Mouse (Mus musculus) lung, embryonic 14.5 days (tissue): ENCODE measurements around the gene Necab3. TPM values are rescaled to one million over a fixed set of nuclear protein-coding genes. Genes with fewer than 3 reads are reported as not detected.
A peak's percentile ranks its signal among the peaks of the same experiment; 100 is the strongest.

ENCODE experiments used
- ATAC-seq: fragments of 200-750 bp; cut with Nextera tagmentation; 2 replicates; pipeline ENCODE4 v1.8.0; 2017; ENCODE audit warnings: mild to moderate bottlenecking, moderate TSS enrichment, moderate library complexity; ENCODE audit not compliant: insufficient read depth
- DNase-seq: peaks from one replicate; pipeline ENCODE4 v3.0.0-alpha.2; 2015
- H3K27ac ChIP-seq: fragments of 300-500 bp; sonication (generic); 2 replicates; pipeline ENCODE4 v1.5.1; 2014; ENCODE audit warnings: low read depth, mild to moderate bottlenecking, moderate library complexity
- H3K27me3 ChIP-seq: fragments of 300-500 bp; sonication (generic); 2 replicates; pipeline ENCODE4 v1.6.1; 2014; ENCODE audit warnings: low read length, control low read depth; ENCODE audit not compliant: insufficient read depth
- H3K36me3 ChIP-seq: fragments of 300-500 bp; sonication (generic); 2 replicates; pipeline ENCODE4 v1.6.1; 2014; ENCODE audit warnings: control low read depth; ENCODE audit not compliant: insufficient read depth
- H3K4me1 ChIP-seq: fragments of 300-500 bp; sonication (generic); 2 replicates; pipeline ENCODE4 v1.6.1; 2014; ENCODE audit warnings: antibody characterized with exemption, control low read depth; ENCODE audit not compliant: insufficient read depth
- H3K4me2 ChIP-seq: fragments of 300-500 bp; sonication (generic); 2 replicates; pipeline ENCODE4 v1.6.1; 2014; ENCODE audit warnings: mild to moderate bottlenecking
- H3K4me3 ChIP-seq: fragments of 300-500 bp; sonication (generic); 2 replicates; pipeline ENCODE4 v1.5.1; 2014; ENCODE audit warnings: low read depth, low read length
- H3K9ac ChIP-seq: fragments of 300-500 bp; sonication (generic); 2 replicates; pipeline ENCODE4 v1.6.1; 2014
- H3K9me3 ChIP-seq: fragments of 300-500 bp; sonication (generic); 2 replicates; pipeline ENCODE4 v1.6.1; 2016; ENCODE audit warnings: low read depth, low read length, control low read depth
- CTCF ChIP-seq: IDR thresholded peaks from 2 replicates; pipeline ENCODE4 v1.5.1; 2016; ENCODE audit warnings: antibody characterized with exemption, low read depth
- WGBS: fragments of 180-500 bp; shearing (Covaris S2); extraction: QIAGEN DNeasy Blood & Tissue Kit; methylation state at CpG from one replicate; pipeline ENCODE4 v1.1.7; 2014; 5-methylcytosine and 5-hydroxymethylcytosine counted together
- polyA plus RNA-seq: library from polyadenylated mRNA; unstranded; fragments of >200 nt; fragmentation: Nextera tagmentation; extraction: Ambion mirVana; gene quantifications from 2 replicates; pipeline ENCODE4 v1.2.1, GENCODE M21; 2014

The Necab3 gene
- polyA plus RNA-seq, 1 experiment from 2014 or later: 2.6 TPM

DNA sequence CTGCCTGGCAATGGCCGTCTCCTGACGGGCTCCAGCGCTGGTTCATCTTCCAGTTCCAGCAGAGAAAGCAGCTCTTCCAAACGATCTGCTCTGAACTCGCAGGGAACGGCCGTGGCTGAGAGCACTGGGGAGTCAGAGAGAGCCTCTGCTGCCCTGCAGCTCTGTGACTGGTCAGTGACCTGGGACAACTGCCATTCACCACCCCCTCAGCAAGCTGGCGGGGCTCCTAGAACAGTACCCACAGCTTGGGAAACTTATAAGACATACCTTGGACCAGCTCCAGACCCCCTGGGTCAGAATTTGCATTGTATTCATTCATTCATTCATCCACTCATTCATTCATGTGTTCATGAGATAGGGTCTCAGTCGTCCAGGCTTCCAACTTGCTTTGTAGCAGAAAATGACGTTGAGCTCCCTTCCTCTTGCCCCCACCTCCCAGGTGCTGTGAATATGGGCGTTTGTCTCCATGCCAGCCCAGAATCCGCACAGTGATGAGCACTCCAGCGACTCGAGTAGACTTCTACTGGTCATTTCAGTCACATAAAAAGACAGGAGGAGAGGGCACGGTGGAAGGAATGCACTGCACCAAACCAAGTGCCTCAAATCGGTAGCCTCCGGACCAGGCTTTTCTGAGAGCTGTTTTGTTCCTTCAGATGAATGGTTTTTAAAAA lies 26.4 kb upstream of the Necab3 start:
- 62% methylated on average over 17 of the region's 17 CpGs for WGBS
- H3K36me3 ChIP-seq: 0 out of 2 replicates have a peak, but pooled peaks cover 6% of the 10 kb centered on the region
- no peak overlapping the region for H3K27ac ChIP-seq
- H3K9me3 ChIP-seq: no peaks in the 10 kb centered on the region
- ATAC-seq (no peak), DNase-seq (no peak)
- TF ChIP-seq CTCF: no peak
- peaks cover 5% of the 10 kb centered on the region; the same call in 1 of the 2 replicates for H3K4me1 ChIP-seq
- no peak overlapping the region for H3K4me3 ChIP-seq
- H3K4me2 ChIP-seq: no peak overlapping the region
- no peak overlapping the region for H3K9ac ChIP-seq
- no peaks in the 10 kb centered on the region for H3K27me3 ChIP-seq

- H3K4me1 ChIP-seq: peaks cover 5% of the 10 kb centered on the region; the same call in 1 of the 2 replicates
- no peak overlapping the region for H3K9ac ChIP-seq
- no peak overlapping the region for H3K4me2 ChIP-seq
- no peak overlapping the region for H3K27ac ChIP-seq
- no peak overlapping the region for H3K4me3 ChIP-seq
- 0 out of 2 replicates have a peak, but pooled peaks cover 6% of the 10 kb centered on the region for H3K36me3 ChIP-seq
- no peaks in the 10 kb centered on the region for H3K27me3 ChIP-seq
- WGBS: 48% methylated on average over 15 of the region's 15 CpGs
- DNase-seq: peak; percentile 59
- H3K9me3 ChIP-seq: no peaks in the 10 kb centered on the region
- no peak for TF ChIP-seq CTCF
- peak; percentile 78; the same call in 1 of the 2 replicates for ATAC-seq
Observed at GRCm38 (mm10) chr2:154583906-154584872, 25.5 kb upstream of the Necab3 start.

- peaks cover 5% of the 10 kb centered on the region; the same call in 1 of the 2 replicates for H3K4me1 ChIP-seq
- DNase-seq (no peak), ATAC-seq (no peak)
- no peaks in the 10 kb centered on the region for H3K27me3 ChIP-seq
- no peak overlapping the region for H3K27ac ChIP-seq
- no peak overlapping the region for H3K9ac ChIP-seq
- no peak overlapping the region for H3K4me2 ChIP-seq
- TF ChIP-seq CTCF: peak; percentile 37
- no peaks in the 10 kb centered on the region for H3K9me3 ChIP-seq
- H3K4me3 ChIP-seq: no peak overlapping the region
- no peaks in the 10 kb centered on the region for H3K36me3 ChIP-seq
- 91% methylated on average over 1 of the region's 1 CpGs for WGBS
Observed at GRCm38 (mm10) chr2:154581421-154581820, 22.7 kb upstream of the Necab3 start.

DNA sequence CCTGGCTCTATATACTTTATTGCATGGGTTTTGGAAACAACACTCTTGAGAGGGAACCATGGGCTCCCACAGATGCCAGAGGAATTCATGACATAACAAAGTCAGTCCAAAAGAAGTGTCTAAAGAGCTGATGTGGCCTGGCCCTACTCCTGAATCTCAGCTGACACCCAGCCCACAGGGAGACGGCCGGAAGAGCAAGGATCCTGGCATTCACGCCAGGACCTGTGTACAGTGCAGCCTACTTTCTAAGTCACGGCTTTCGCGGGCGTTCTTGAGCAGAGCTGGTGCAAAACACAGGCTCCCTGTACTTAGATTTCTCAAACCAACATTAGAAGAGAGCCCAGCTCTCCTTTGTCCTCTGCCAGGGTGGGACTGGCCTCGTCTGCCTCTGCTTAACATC lies 21.9 kb upstream of the Necab3 start:
- Histone ChIP-seq H3K36me3 (no peaks in the 10 kb centered on the region), H3K27ac (no peak overlapping the region), H3K9me3 (no peaks in the 10 kb centered on the region), H3K27me3 (no peaks in the 10 kb centered on the region), H3K4me1 (peaks cover 5% of the 10 kb centered on the region; the same call in 1 of the 2 replicates), H3K4me3 (no peak overlapping the region), H3K4me2 (no peak overlapping the region), H3K9ac (no peak overlapping the region)
- no peak for TF ChIP-seq CTCF
- DNase-seq: no peak
- ATAC-seq: no peak
- WGBS: 68% methylated on average over 8 of the region's 8 CpGs

DNA sequence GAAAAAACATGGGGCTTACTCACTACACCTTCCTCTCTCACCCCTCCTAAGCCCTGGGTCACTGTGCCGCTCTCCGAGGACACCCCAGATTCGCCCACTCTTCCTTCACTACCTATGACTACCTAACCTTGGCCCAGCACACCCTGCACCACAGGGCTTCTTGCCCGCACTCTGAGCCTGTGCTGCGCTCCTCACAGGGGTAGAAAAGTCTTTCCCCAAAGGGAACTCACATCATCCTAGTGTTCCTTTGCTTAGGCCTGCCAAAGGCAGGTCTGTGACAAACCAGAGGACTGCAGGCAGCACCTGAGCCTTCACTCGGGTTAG lies 19.0 kb upstream of the Necab3 start:
- Histone ChIP-seq H3K4me1 (no peaks in the 10 kb centered on the region), H3K4me2 (no peak overlapping the region), H3K9ac (no peak overlapping the region), H3K27me3 (no peaks in the 10 kb centered on the region), H3K27ac (no peak overlapping the region), H3K9me3 (no peaks in the 10 kb centered on the region), H3K4me3 (no peak overlapping the region), H3K36me3 (no peaks in the 10 kb centered on the region)
- no peak for DNase-seq
- WGBS: 83% methylated on average over 6 of the region's 6 CpGs
- no peak for TF ChIP-seq CTCF
- ATAC-seq: no peak

DNA sequence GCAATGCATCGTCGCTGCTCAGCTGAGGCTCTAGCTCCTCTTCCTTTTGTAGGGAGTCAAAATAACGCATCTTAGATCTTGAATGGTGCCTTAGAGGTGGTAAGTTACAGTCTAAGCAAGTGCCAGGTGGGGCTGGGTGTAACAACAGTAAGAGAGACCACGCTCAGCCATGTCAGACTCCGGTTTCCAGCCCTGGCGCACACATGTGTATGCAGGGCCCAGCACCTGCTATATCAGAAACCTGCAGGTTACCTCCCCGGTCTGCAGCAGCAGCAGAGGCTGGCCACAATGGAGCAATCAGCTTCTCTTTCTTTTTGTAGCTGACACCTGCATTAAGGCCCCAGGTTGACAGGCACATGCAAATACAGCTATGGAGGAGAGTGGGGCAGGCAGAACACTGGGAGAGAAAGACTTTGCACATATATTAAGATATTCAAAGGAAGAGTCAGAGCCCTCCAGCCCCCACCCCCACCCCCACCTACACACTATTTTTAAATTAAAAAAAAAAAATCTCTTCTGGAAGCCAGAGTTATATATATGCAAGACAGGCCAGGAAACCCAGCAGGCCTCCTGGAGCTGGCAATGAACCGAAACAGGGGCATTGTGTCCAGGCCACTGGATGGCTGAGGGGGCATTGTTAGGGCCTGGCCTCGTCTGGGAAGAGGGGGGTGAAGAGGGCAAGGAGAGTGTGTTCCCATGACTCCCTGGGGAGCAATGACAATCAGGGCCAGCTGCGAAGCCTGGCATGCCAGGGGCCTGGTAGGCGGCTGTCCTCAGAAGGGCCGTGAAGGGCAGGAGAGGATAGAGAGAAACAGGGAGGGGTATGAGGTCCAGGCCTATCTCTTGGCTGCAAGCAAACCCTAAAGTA lies 18.4 kb upstream of the Necab3 start:
- DNase-seq (no peak), ATAC-seq (no peak)
- Histone ChIP-seq H3K4me2 (no peak overlapping the region), H3K27ac (no peak overlapping the region), H3K27me3 (no peaks in the 10 kb centered on the region), H3K4me3 (no peak overlapping the region), H3K36me3 (no peaks in the 10 kb centered on the region), H3K4me1 (no peaks in the 10 kb centered on the region), H3K9me3 (no peaks in the 10 kb centered on the region), H3K9ac (no peak overlapping the region)
- WGBS: 57% methylated on average over 12 of the region's 12 CpGs
- no peak for TF ChIP-seq CTCF
